Mouse (Mus musculus) spleen, embryonic (tissue): Measurements from ENCODE around the gene Gm28043.
"Not testable (repeated sequence)": the region's sequence is repeated elsewhere in the genome, so short reads cannot be mapped to it uniquely, and the experiment has no call there.

Experiments
- CTCF ChIA-PET: fragments of 350-600 bp; sonication (Branson Sonifier 250); formaldehyde crosslinking; loops from one replicate; lab custom pipeline; 2022; lab: Charles Lee

Gm28043 gene

GRCm38 (mm10) chr17:29710562-29711044 is 95.9 kb downstream of the Gm28043 start:
- CTCF ChIA-PET: no interaction called here

DNA sequence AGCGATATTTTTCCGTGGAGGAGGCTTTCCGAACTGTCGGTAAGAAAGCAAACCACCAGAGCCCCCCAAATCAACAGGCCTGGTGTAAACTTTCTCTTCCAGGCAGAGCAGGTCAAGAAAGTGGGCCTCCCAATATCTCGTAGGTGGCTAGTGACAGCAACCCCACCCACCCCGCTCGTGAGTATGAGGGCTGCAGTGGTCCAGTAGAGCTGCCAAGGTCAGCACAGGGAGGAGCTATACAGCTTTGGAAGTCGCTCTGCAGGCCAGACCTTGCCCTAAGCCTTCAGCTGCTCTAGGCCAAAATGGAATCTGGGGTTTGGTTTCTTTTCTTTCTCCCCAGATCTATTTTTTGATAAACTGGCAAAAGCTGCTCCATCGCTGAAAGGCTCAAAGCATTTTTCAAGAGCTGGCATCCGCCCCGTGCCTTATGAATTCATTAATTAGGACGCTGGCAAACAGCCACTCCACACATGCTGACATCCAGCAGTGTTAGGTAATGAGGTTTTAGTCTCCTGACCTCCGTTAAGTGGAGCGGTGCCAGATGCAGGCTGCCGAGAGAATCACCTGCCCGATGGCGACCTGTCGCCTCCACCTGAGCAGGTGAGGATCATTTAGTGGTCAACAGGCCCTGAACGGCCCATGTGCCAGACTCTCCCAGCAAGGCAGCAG is 96.5 kb downstream of the Gm28043 start:
- CTCF ChIA-PET: no interaction called here

GRCm38 (mm10) chr17:29711745-29712431 is 97.2 kb downstream of the Gm28043 start:
- CTCF ChIA-PET: no interaction called here

DNA sequence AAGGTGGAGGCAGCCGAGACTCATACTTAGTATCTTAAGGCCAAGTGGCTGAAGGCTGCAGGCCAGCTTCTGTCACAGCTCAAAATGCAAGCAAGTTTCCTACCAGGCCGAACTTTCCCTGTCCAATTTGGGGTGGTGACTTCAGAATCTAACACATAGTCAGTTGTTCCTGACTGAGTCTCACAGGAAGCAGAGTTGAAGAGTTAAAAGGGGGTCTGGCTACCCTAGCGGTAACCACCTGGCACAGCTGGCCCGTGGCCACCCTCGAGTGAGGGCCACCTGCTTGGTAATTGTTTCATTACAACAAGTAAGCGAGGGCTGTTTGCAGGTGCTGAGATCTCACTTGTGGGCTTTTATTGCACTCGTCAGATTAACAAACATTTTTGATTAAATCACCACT is 97.9 kb downstream of the Gm28043 start:
- CTCF ChIA-PET: no interaction called here

GRCm38 (mm10) chr17:29713734-29714133 is 99.1 kb downstream of the Gm28043 start:
- CTCF ChIA-PET: not testable (repeated sequence)

DNA sequence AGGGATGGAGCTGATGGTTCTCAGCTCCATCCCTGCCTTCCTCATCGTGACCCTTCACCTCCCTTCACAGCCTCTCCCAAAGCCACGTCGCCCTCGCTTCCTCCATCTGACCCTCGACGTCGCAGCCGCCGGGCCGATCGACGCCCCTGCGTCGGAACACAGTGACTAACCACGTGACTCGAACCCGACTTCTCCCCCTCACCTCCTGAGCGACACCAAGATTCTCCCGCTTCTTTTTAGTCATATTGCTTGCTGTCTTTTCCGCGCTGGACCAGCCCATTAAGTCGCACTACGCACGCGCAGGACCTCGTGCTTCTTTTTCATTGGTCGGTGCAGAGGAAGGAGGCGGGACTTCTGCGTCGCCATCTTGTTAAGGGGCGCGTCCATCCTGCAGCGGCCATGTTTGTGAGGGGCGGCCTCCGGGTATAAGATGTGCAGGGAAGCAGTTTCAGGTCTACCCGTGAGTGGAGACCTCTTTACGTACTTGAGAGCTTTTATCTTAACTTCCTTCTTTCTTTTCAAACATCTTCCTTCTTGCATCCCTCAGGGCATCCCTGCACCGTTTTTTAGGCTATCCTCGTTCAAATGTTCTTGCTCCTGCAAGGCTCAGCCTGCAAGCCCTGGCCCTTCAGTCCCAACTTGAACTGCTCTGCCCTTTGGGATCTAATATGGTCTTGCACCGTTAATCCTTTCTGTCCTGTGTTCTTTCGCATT is 102.2 kb downstream of the Gm28043 start, which contains the start of gene Ccdc167:
Gene Ccdc167 (minus strand): TSS at position 313 of the 714 bp plus-strand sequence.
- CTCF ChIA-PET: interaction anchor here (0.8 kb wide), 1 partner anchor 55 kb away, joined by 3 read pairs; no protein-coding TSS in a partner anchor

GRCm38 (mm10) chr17:29718660-29719059 is 104.0 kb downstream of the Gm28043 start:
- CTCF ChIA-PET: interaction anchor here (0.6 kb wide), 1 partner anchor 1514 kb away, joined by 3 read pairs; no protein-coding TSS in a partner anchor

- CTCF ChIA-PET: no interaction called here
Measured at GRCm38 (mm10) chr17:29719628-29720575, 105.2 kb downstream of the Gm28043 start.

GRCm38 (mm10) chr17:29720755-29721365 is 106.2 kb downstream of the Gm28043 start:
- CTCF ChIA-PET: no interaction called here

- CTCF ChIA-PET: no interaction called here
Measured at GRCm38 (mm10) chr17:29724610-29725009, 109.9 kb downstream of the Gm28043 start.

DNA sequence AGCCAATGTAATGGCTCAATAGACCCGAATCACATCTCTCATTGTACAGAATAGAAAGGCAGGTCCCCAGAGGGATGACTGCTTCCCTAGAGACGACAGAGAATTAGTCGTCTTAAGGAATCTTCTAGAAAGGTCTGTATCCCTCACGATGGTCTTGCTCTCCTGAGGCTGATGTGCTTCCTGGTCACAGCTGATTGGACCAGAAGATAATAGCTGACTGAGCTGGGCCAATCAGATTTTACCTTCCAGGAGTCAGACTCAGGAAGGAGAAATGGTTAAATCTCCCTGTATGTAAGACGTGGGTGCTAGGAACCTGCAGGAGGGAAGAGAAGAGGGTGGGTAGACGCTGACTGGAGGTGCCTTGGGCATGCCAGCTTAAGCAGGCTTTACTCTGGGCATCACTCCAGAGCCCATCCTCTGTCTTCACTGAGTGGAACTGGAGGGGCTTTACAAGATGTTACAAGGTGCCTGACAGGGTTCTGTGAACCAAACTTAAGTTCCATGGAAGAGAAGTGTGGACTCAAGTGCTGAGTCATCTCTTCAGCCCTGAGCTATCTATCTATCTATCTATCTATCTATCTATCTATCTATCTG is 110.4 kb downstream of the Gm28043 start:
- CTCF ChIA-PET: no interaction called here

DNA sequence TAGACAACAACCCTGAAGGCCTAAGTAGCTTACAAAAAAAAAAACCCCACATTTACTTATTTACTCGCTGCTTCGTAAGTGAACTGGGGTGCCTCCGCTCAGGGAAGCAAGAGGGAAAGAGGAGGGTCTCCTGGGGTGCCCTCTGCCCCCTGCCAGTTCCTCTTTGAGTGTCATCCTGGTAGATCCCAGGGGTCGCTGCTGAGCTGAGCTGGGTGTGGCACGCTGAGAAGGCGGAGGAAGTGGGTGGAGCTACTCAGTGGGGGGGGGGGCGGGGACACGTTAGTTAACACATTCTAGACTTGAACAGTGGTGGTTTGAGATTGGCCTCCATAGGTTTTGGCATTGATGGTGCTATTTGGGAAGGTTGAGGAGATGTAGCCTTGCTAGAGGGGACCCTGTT is 113.4 kb downstream of the Gm28043 start:
- CTCF ChIA-PET: no interaction called here

GRCm38 (mm10) chr17:29730510-29731265 is 116.0 kb downstream of the Gm28043 start:
- CTCF ChIA-PET: no interaction called here

DNA sequence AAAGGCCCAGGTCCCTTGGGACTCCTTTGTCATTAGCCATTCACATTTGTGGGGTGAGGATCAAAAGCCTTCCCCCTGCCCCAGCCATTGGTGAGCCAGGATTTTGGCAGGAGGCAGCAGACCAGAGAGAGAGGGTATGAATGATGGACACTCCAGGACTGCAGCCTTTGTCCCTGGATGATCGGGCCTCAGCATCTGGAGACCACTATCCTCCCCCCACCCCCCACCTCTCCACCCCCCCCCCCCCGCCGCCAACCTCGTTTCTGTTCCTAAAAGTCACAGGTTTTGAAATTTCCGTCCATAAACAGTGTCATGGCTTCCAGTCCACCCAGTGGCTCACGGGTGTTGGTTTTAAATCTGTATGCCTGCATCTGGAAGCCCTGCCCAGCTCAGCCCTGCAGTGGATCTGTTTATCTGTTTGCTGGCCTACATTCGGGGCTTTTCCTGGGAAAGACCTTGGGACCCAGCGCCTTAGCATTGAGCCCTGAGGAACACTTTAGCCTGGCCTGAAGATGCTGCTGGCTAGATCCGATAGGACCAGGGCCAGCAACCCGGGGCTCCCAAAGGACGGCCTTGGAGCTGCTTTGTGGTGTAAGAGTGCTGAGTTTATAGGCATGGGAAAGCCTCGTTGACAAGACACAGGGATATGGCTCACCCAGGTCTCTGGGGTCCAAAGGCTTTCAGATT is 116.7 kb downstream of the Gm28043 start:
- CTCF ChIA-PET: interaction anchor here (0.9 kb wide), 1 partner anchor 43 kb away, joined by 3 read pairs; no protein-coding TSS in a partner anchor

- CTCF ChIA-PET: interaction anchor here (0.9 kb wide), 1 partner anchor 43 kb away, joined by 3 read pairs; no protein-coding TSS in a partner anchor
Measured at GRCm38 (mm10) chr17:29731953-29732325, 117.3 kb downstream of the Gm28043 start.

- CTCF ChIA-PET: interaction anchor here (0.9 kb wide), 1 partner anchor 42 kb away, joined by 3 read pairs; no protein-coding TSS in a partner anchor
Measured at GRCm38 (mm10) chr17:29732522-29732921, 117.8 kb downstream of the Gm28043 start.

DNA sequence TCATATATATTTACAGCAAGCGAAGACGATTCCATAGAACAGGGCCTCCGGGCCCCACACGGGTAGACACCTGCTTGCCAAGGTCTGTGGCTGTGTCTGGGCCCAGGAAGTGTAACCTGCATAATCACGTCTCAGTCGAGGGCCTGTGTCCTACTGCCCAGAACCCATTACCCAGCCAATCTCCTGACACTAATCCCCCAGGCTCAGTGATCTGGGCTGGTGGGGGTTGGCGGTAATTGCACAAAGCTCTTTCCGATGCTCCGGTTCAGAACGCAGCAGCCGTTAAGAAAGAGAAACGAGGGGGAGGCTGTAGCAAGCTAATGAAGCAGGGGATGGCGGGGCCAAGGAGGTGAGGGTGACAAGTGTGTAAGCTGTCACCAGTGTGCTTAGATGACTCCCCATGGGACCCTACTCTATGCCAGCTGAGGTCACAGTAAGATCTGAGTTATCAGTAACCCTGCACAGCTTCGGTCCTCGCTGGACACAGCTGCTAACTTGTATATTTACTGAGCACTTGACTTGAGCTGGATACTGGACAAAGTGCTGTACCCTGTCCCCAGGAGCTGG is 121.9 kb downstream of the Gm28043 start:
- CTCF ChIA-PET: no interaction called here
